Mouse (Mus musculus) layer of hippocampus, adult 9-10 months (tissue): ENCODE measurements around the gene Ano3.
A peak's percentile ranks its signal among the peaks of the same experiment; 100 is the strongest.

Experiments
- DNase-seq: peaks from one replicate; pipeline ENCODE4 v3.0.0; 2022; ENCODE audit warnings: low spot score

The Ano3 gene

DNA sequence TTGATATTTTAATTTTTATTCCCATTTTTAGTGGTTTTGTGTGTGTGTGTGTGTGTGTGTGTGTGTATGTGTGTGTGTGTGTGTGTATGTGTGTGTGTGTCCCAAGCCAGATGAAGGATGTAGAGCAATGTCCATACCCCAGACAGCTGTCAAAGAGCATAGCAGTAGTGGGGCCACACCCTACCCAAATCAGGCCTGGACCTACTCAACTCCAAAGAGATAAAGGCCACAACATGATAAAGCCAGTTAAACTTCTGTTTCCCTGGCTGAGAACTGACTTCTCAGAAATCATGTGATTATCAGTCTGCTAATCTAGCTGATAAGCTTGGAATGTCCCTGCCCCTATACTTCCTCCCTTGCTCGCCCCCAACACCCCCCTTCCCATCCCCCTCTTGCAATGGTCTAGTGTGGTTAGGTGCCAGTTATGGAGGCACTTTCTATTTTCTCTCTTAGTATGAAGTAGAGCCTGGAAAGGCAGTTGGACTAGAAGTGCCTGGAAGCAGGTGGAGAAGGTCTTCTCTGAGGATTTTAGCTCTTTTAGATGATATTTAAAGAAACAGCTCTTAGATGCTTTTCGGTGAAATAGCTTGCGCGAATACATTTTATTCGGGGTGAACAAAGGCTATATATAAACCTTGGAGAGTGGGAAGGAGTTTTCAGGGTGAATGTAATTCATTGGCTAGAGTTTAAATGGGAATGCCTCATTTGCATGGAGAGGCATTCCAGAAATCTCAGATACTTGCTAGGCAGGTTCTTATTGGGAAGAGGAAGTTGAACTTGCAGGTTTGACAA, 144.2 kb downstream of the Ano3 start:
- no peak for DNase-seq

DNA sequence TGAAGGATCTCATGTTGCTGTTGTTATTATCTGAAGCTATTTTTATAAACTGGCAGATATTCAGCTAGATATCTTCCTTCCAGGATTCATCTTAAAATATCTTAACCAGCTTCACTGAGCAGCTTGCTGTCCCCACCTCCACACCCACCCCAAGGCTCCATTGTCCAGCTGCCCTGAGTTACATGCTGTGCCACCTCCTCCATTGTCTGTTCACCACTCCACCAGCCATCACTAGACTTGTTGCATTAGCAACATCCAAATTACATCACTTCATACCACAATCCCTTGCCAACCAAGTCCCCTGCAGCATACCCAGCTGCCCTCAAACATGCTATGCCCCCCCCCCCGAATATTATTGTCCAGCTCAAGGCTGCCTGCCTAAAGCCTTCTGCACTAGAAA, 154.8 kb downstream of the Ano3 start:
- DNase-seq: no peak

DNA sequence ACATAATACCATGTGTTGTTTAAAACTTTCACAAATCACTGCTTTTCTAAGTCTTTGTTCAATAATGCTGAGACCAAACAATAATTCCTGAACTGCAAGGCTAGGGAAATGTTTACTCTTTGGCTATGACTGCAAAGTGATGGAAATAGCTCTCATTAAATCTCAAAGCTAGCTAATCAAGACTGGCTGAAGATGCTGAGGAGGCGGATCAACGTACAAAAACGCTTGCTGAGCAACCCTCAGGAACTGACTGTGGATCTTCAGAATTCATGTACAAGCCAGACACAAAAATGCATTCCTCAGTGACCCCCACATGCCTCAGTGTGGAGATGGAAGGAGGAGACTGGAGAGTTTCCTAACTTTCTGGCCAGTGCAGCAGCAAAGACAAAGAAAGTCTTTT, 155.3 kb downstream of the Ano3 start:
- no peak for DNase-seq

DNA sequence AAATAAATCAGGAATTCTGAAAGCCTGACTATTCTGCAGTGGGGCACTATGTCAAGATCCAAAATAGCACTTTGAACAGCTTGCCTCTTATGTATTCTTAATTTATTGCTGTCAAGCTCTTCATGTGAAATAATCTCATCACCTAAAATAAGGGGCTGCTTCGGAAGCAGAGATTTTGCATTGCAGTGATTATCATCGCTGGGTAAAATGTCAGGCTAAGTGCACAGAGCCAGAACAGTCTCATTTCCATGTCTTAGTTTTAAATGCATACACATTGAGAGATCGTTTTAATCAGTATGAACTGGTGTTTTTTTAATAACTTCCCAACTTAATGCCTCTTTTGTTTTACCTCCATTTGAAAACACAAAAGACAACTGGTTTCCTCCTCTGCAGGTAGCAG, 163.3 kb downstream of the Ano3 start:
- DNase-seq: no peak

DNA sequence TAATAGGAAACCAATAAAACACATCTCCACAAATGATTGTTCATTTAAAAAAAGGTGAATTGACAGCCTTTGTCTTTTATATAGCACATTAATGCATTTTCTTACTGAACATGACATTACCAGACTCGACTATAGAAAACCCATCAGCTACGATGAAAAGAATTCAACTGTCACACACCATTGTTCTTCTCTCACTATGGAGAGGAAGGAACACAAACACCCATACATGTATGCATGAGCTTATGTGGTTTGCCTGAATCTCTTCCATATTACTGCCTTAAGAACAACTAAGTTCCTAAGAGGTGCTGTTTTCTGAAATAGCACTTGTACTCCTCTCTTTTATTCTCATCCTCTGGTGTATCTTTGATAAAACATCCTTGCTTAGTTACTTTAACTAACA, 191.3 kb downstream of the Ano3 start:
- no peak for DNase-seq

DNA sequence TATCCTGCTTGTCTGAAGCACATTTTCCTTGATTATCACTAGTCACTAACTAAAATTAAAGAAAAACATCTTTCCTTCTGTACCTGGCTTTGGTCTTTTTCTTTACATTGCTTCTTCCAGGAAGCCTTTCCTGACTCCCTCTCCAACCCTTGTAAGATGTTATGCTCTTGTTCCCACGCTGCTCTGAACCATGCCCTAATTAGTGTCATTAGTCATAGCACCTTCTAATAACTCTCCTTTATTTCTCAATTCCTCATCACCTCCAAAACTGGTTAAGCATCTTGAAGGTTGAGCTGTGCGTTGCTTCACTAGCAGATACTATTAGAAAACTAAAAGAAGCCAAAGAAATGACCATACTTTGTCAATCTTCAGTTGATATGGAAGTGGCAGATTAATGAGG, 193.2 kb downstream of the Ano3 start:
- no peak for DNase-seq

DNA sequence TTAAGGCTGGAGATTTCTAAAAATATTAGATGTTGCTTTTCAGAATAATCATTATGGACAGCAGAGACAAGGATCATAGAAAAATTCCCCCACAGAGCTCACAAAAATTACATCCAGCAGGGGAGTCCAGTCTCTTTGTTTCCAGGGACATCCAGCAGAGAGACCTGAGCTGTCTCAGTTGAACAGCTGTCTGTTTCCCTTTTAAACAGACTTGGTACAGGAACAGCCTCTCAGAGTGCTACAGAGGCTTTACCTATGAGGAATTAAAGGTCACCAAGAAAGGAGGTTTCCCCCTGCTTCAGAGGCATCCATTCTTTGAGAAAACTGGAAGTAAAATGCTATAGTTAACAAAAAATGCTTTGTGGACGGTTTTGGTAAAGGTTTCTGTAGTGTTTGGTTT, 210.2 kb downstream of the Ano3 start:
- DNase-seq: no peak

DNA sequence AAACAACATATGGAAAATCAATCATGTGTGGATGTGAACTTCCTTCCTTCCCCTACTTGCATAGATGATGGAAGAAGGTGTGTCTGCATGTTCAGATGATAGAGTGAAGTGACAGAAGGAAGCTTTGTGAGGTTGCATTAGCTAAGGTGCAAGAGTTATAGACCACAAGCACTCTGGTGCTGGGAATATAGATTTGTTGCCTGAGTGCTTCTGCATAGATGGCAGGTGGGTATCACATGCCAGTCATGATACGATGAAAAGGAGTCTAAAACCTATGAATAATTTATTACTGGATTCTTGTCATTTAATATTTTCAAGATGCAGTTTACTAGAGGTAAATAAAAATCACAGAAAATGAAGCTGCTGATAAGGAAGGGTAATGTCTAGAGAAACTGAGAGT, 210.9 kb downstream of the Ano3 start:
- no peak for DNase-seq

DNA sequence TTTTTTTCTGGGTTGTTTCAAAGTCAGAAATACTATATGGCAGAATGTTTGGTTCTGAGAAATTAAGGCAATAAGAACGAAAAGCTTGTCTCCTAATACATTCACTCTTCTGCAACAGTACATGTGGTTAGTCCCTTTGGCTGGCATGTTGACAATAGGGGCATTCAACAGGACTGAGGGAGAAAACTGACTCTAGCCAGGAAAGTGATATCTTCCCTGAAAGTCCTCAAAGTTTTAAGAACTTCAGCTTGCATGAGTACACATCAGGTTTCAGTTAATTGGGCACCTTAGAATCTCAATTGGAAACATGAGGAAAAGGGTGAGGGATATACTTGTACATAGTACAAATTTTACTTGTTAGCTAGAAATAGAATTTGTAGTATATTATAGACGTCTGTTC, 212.7 kb downstream of the Ano3 start:
- no peak for DNase-seq

DNA sequence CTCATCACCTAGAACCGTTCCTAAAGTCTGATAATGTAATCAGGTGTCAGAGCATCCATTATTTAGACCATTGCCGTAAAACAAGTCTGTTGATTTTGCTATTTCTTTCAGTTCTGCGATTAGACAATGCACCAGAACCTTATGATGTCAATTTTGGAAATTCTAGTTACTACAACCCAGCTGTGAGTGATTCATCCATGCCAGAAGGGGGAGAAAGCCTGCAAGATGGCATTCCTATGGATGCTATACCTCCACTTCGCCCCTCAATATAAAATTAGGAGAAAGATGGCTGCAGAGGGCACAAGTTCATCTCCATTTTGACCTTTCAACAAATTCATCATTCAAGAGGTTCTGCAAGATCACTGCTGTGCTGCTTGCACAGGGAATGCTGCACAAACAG, 213.5 kb downstream of the Ano3 start:
- DNase-seq: no peak

DNA sequence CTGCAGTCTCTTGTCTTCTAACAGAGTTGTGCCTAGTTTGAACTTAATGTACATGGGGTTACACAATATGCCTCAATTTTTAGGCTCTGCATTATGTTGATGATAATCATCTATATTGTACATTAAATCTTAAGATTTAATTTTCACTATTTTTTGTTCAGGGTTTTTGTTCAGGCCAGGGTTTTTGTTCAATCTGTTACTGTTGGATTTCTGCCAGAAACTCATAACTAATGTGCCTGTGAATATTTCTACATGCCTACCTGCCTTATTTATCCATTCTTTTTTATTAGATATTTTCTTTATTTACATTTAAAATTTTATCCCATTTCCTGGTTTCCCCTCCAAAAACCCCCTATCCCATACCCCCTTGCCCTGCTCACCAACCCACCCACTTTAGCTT, 224.6 kb downstream of the Ano3 start:
- peak; percentile 27 for DNase-seq

DNA sequence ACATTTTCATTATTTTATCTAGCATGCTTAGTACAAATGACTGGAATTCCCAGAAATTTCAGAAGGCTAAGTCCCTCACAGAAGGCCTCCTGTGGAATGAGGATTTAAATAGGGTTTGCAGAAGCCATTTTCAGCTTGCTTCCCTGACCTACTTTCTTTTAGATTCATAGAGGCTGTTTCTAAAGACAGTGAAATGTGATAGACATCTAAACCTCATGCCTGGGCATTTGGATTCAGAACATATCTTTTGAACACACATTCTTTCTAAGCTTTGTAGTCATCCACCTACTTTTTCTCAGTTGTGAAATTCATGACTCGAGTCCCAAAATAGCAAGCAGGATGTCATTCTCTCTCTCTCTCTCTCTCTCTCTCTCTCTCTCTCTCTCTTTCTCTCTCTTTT, 228.5 kb downstream of the Ano3 start:
- no peak for DNase-seq

DNA sequence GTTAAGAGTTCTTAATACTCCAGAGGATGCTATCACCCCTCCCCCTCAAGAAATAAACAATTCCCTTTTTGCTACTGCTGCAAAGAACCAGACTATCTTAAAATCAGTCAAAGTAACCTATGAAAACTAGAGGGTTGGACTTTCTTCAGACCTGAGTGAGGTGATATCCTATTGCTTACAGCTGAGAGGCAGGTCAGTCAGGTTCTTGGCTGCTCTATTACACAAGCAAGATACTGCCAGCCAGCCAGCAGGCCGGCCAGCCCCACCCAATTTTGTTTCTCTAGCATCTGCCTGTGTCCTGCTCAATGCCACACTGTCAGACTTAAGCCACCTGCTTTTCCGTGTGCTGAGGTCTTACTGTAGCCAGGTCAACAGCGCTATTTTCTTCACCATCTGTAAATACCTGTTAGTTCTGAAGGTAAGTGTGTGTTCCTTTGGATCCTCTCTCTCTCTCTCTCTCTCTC, 229.4 kb downstream of the Ano3 start, which contains the start of gene Muc15:
Gene Muc15 (plus strand): TSS at position 51 of the 464 bp plus-strand sequence.
- DNase-seq: no peak

DNA sequence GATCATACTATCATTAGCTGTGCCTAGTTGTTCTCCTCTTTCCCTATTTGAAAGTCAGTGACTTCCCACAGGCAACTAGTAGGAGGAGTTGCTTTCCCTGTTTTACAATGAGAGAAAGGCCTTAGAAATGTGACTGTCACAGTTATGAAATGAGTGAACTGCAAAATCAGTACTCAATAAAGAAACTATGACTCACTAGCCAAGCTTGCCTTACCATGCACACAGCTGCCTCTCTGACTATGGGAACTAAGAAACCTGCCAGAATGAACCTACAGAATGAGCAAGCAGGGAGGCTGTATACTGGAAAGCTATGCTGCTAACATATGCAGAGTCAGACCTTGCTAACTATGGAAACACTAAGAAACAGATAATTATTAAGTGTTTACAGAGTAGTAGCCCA, 231.7 kb downstream of the Ano3 start:
- no peak for DNase-seq

DNA sequence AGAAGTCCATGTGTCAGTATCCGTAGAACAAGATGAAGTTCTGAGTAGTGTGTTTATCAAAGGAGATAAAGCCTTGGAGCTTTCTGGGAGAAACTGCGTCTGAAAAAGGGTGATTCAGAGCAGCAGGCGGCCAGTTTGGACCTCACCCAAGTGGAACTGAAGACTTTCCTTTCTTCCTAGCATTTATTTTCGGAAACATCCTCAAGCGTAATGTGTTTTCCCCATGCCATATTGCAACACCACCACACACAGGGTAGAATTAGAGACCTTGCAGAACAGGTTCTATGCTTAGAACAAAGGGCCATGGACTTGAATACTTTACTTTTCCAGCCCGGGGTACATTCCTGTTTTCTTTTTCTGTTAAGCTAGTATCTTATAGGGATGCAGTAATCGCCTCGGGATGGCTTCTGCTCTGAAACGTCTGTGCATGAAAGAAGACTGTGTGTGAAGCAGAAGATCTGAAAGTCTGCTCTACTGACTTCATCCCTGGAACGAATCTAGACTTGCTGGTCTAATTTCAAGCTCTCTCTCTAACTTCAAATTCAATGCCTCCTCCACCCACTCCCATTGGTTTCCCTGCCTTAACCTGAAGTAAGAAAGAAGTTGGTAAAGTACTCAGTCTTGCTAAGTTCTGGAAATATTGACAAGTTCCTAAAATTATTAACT, 240.5 kb downstream of the Ano3 start:
- no peak for DNase-seq

DNA sequence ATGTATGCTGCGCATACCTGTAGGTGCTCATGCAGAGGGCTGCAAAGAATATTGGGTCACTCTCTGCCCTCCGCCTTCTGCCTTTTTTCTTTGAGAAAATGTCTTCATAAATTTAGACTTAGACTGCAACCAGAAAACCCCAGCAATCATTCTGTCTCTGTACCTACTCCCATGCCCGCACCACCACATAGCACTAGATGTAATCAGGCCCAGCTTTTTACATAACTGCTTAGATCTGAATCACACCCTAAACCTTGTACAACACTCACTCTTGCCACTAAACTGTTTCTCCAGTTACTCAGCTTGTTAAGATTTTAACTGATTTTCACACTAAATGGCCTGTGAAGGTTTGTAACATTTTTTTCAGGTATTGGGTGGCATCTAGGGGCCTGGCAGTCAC, 241.3 kb downstream of the Ano3 start:
- no peak for DNase-seq

DNA sequence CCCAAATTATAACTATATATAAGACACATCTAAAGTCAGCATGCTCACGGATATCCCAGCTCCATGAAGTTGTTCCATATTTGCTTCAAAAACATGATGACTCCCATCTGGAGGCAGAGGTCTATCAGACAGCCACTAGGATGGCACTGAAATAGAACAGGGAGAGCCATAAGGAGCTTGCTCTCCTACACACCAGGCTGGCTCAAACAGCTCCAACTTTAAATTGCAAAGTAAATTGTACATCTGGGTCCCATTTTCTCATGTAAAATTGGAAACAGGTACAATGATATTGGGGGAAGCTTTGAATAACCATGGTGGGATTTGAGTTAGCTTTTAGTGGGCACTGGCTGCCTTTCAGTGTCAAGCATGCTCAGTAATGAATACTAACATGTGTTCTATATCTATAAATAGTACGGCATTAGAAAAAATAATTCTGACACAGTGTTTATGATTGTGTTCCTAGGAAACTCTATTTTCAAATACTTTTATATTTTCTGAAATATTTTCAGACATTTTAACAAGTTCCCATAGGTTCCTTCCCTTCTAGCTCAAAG, 279.6 kb downstream of the Ano3 start:
- peak; percentile 11 for DNase-seq

DNA sequence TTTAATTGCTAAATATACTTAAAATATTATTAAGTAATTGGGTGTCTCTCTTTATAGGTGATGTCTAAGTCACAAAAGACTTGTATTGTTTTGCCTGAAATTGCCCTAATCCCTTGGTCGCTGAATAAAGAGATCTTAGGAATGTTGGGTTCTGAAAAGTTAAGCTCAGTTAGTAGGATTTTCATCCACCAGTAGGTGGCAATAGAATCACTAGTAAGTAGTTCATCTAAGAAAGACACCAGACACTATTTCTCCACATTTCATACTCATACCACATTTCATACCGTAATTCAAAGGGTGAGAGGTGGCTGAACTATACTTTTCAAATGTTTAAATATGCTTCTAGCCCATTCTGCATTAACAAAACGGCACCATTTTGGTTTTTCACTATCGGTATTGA, 287.4 kb downstream of the Ano3 start:
- peak; percentile 50 for DNase-seq

DNA sequence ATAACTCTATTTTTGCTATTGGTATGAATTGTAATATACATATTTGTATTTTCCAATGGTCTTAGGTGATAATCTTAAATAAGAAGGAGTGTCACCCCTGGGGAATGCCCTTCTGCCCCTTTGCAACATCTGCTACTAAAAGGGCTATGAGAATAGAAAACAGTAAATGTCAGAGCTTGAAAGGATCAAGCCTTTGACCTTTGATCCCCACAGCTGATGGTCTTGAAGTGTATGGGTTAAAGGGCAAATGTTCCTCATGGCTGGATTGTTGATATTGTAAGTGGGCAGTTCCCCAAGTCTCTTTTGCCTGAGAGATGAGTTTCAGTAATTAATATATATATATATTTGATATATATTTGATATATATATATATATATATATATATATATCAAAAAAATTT, 305.9 kb downstream of the Ano3 start:
- no peak for DNase-seq

DNA sequence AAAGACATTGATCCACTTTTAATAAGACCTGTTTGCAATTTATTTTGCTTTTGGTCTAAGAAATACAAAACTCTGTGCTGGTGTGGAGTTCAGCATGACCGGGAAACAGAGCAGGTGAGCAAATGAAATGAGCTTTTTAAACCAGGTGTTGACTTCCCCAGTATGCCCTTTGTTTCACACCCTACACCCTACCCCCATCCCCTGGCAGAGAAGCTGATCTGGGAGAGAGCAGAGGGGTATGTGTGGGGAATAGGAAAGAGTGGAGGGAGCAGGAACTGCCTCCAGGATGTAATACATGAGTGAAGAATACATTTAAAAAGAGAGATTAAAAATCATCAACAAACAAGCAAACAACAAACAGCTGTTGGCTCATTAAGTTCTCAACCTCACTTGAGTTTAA, 306.4 kb downstream of the Ano3 start:
- no peak for DNase-seq
